Mouse (Mus musculus): ENCODE measurements around the gene Car4. TPM values are rescaled to one million over a fixed set of nuclear protein-coding genes. Genes with fewer than 3 reads are reported as not detected.
A peak's percentile ranks its signal among the peaks of the same experiment; 100 is the strongest.

The Car4 gene
- total and polyA plus RNA-seq, 2 experiments from 2014 or later, result 2.0 to 12.3 TPM

DNA sequence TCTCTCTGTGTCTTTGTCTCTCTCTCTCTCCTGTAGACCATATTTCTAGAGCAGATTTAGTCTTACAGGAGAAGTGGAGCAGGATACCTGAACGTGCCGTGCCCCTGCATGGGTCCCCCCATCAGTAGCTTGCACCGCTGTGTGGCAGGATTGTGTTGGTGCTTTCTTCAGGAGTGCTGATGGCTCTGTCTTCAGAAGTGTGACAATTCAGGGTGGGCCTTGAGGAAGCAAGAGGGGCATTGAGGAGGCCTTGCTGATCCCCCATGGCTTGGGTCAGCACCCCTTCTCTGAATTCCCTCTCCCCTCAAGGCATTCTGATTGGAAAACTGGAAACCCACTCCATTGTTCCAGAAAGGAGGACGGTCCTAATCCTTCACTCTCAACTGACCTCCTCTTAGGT lies 4.0 kb downstream of the Car4 start:
- DNase-seq (ENCODE audit: low spot score), result no peak
- no peak overlapping the region for H3K4me3 ChIP-seq (ENCODE audit: low read length)
- H3K4me2 ChIP-seq (ENCODE audit: low read depth, low read length), result no peak overlapping the region
- TF ChIP-seq CTCF (IDR thresholded peaks at IDR 0.05; ENCODE audit: low read depth), result no peak
- H3K9me3 ChIP-seq (ENCODE audit: low read length), result no peaks in the 10 kb centered on the region
- no peak overlapping the region for H3K27ac ChIP-seq
- no peak overlapping the region for H3K9ac ChIP-seq (replicated peaks; ENCODE audit: low read length)
- H3K27me3 ChIP-seq (ENCODE audit: insufficient read depth, low read length), result peaks cover 16% of the 10 kb centered on the region
- peaks cover 8% of the 10 kb centered on the region for H3K4me1 ChIP-seq (ENCODE audit: insufficient read depth, low read length)
- WGBS, result 88% methylated on average over 4 of the region's 4 CpGs
- no peak for ATAC-seq
- no peaks in the 10 kb centered on the region for H3K36me3 ChIP-seq (ENCODE audit: insufficient read depth, low read length)

GRCm38 (mm10) chr11:84962536-84962935 lies 5.0 kb downstream of the Car4 start:
- Histone ChIP-seq H3K4me3 (ENCODE audit: low read length) (no peak overlapping the region), H3K27ac (no peak overlapping the region), H3K9ac (replicated peaks; ENCODE audit: low read length) (no peak overlapping the region), H3K4me2 (ENCODE audit: low read depth, low read length) (no peak overlapping the region), H3K4me1 (ENCODE audit: insufficient read depth, low read length) (peaks cover 13% of the 10 kb centered on the region), H3K36me3 (ENCODE audit: insufficient read depth, low read length) (no peaks in the 10 kb centered on the region), H3K27me3 (ENCODE audit: insufficient read depth, low read length) (peaks cover 9% of the 10 kb centered on the region; the same call in 1 of the 2 replicates), H3K9me3 (ENCODE audit: low read length) (no peaks in the 10 kb centered on the region)
- 87% methylated on average over 4 of the region's 4 CpGs for WGBS
- DNase-seq (ENCODE audit: low spot score) (no peak), ATAC-seq (no peak)
- TF ChIP-seq CTCF (IDR thresholded peaks at IDR 0.05; ENCODE audit: low read depth), result no peak

DNA sequence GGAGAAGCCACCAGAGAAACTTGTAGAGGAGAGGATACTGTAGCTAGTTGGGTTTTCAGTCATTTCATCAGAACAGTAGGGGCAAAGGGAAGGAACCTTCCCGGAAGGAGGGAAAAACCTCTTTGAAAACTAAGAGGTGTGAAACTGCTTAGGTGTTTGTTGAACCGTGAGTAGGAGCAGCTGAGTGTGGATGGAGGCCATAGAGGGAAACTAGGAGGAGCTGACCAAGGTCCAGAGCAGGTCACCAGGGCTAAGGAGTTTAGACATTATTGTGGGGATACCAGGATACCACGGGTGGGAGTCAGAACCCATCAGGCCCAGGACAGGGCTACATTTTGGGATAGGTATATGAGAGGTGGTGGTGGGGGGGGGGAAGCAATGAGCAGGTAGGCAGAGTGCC lies 6.0 kb downstream of the Car4 start:
- no peak overlapping the region for H3K27ac ChIP-seq
- H3K4me1 ChIP-seq (ENCODE audit: insufficient read depth, low read length), result peaks cover 10% of the 10 kb centered on the region; the same call in 1 of the 2 replicates
- 85% methylated on average over 3 of the region's 3 CpGs for WGBS
- no peak overlapping the region for H3K4me3 ChIP-seq (ENCODE audit: low read length)
- TF ChIP-seq CTCF (IDR thresholded peaks at IDR 0.05; ENCODE audit: low read depth), result no peak
- ATAC-seq, result no peak
- no peak overlapping the region for H3K4me2 ChIP-seq (ENCODE audit: low read depth, low read length)
- no peaks in the 10 kb centered on the region for H3K27me3 ChIP-seq (ENCODE audit: insufficient read depth, low read length)
- DNase-seq (ENCODE audit: low spot score), result no peak
- no peaks in the 10 kb centered on the region for H3K36me3 ChIP-seq (ENCODE audit: insufficient read depth, low read length)
- H3K9me3 ChIP-seq (ENCODE audit: low read length), result no peaks in the 10 kb centered on the region
- no peak overlapping the region for H3K9ac ChIP-seq (replicated peaks; ENCODE audit: low read length)

- DNase-seq (ENCODE audit: low spot score) (no peak), ATAC-seq (0 out of 2 replicates have a peak, but pooled peaks have one; percentile 38)
- Histone ChIP-seq H3K9me3 (ENCODE audit: low read length) (no peaks in the 10 kb centered on the region), H3K27ac (no peak overlapping the region), H3K27me3 (ENCODE audit: insufficient read depth, low read length) (no peaks in the 10 kb centered on the region), H3K4me3 (ENCODE audit: low read length) (no peak overlapping the region), H3K4me2 (ENCODE audit: low read depth, low read length) (no peak overlapping the region), H3K36me3 (ENCODE audit: insufficient read depth, low read length) (no peaks in the 10 kb centered on the region), H3K9ac (replicated peaks; ENCODE audit: low read length) (no peak overlapping the region), H3K4me1 (ENCODE audit: insufficient read depth, low read length) (peaks cover 10% of the 10 kb centered on the region; the same call in 1 of the 2 replicates)
- no peak for TF ChIP-seq CTCF (IDR thresholded peaks at IDR 0.05; ENCODE audit: low read depth)
- WGBS, result 67% methylated on average over 4 of the region's 4 CpGs
These were observed 9.1 kb downstream of the Car4 start for GRCm38 (mm10) chr11:84966696-84967095.

DNA sequence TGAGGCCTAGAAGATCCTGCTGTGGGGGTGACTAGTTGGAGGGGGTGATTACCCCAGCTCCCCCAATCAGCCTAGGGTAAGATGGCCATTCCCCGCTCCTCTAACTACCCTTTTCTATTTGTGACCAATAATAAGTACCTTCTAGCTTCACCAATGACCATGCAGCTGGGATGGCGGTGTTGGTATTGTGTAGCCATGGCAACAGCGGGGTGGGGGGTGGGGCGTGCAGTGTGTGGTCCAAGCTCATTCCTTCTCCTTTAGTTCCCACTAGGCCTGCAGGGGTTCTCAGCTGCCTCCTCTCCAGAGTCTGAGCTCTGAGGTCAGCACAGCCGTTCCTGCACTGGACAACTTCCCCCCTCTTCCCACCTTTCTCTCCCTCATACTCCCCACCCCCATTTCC lies 9.5 kb downstream of the Car4 start:
- Histone ChIP-seq H3K4me3 (ENCODE audit: low read length) (no peak overlapping the region), H3K27me3 (ENCODE audit: insufficient read depth, low read length) (no peaks in the 10 kb centered on the region), H3K9me3 (ENCODE audit: low read length) (no peaks in the 10 kb centered on the region), H3K9ac (replicated peaks; ENCODE audit: low read length) (no peak overlapping the region), H3K36me3 (ENCODE audit: insufficient read depth, low read length) (no peaks in the 10 kb centered on the region), H3K4me2 (ENCODE audit: low read depth, low read length) (no peak overlapping the region), H3K27ac (no peak overlapping the region), H3K4me1 (ENCODE audit: insufficient read depth, low read length) (peaks cover 10% of the 10 kb centered on the region; the same call in 1 of the 2 replicates)
- WGBS, result 13% methylated on average over 5 of the region's 5 CpGs
- DNase-seq (ENCODE audit: low spot score) (peak; percentile 33), ATAC-seq (peak; percentile 75)
- no peak for TF ChIP-seq CTCF (IDR thresholded peaks at IDR 0.05; ENCODE audit: low read depth)

- peaks cover 10% of the 10 kb centered on the region; the same call in 1 of the 2 replicates for H3K4me1 ChIP-seq (ENCODE audit: insufficient read depth, low read length)
- DNase-seq (ENCODE audit: low spot score), result no peak
These were observed 10.7 kb downstream of the Car4 start for GRCm38 (mm10) chr11:84968309-84968708.

GRCm38 (mm10) chr11:84968775-84969174 lies 11.2 kb downstream of the Car4 start:
- Histone ChIP-seq H3K4me2 (ENCODE audit: low read depth, low read length) (no peak overlapping the region), H3K27ac (0 out of 2 replicates have a peak overlapping the region, but pooled peaks have one; percentile 7), H3K4me3 (ENCODE audit: low read length) (no peak overlapping the region), H3K36me3 (ENCODE audit: insufficient read depth, low read length) (no peaks in the 10 kb centered on the region), H3K4me1 (ENCODE audit: insufficient read depth, low read length) (peaks cover 10% of the 10 kb centered on the region; the same call in 1 of the 2 replicates), H3K9me3 (ENCODE audit: low read length) (no peaks in the 10 kb centered on the region), H3K9ac (replicated peaks; ENCODE audit: low read length) (no peak overlapping the region), H3K27me3 (ENCODE audit: insufficient read depth, low read length) (no peaks in the 10 kb centered on the region)
- DNase-seq (ENCODE audit: low spot score), result no peak
- 54% methylated on average over 6 of the region's 6 CpGs for WGBS
- no peak for ATAC-seq
- TF ChIP-seq CTCF (IDR thresholded peaks at IDR 0.05; ENCODE audit: low read depth), result no peak

More at GRCm38 (mm10) chr11:84968309-84968708, 10.7 kb downstream of the Car4 start:
- Histone ChIP-seq H3K4me3 (ENCODE audit: low read length) (no peak overlapping the region), H3K27me3 (ENCODE audit: insufficient read depth, low read length) (no peaks in the 10 kb centered on the region), H3K27ac (no peak overlapping the region), H3K9ac (replicated peaks; ENCODE audit: low read length) (no peak overlapping the region), H3K4me2 (ENCODE audit: low read depth, low read length) (no peak overlapping the region), H3K36me3 (ENCODE audit: insufficient read depth, low read length) (no peaks in the 10 kb centered on the region), H3K9me3 (ENCODE audit: low read length) (no peaks in the 10 kb centered on the region)
- no peak for ATAC-seq
- 75% methylated on average over 4 of the region's 4 CpGs for WGBS
- no peak for TF ChIP-seq CTCF (IDR thresholded peaks at IDR 0.05; ENCODE audit: low read depth)
